Mouse (Mus musculus): ENCODE results near the gene Ubl4b.

Gene Ubl4b

DNA sequence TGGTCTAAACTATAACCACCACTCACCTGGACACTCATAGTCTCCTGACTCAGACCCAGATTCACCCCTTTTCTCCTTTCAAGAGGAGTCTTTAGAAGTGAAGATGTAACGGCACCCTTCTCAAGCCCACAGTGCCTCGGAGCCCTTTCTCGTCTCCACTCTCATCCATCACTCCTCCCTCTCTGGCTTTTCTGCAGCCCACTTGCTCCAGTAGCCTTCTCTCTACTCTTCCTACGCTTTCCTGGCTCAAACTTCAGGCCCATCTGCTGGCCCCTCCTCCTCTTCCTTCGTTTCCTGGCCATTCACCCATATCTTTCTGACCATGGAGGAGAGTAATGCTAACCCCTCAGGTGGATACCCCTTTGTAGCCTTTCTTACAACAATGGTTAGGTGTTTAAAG, 33.9 kb downstream of the Ubl4b start:
- ATAC-seq (ENCODE audit: low TSS enrichment): peak; percentile 32; the same call in 1 of the 2 replicates

- peak; percentile 77 for ATAC-seq (ENCODE audit: low TSS enrichment)
Observed at GRCm38 (mm10) chr3:107517631-107518108, 37.2 kb downstream of the Ubl4b start, which contains the start of gene Slc6a17. Gene Slc6a17 (minus strand): TSS chr3:107518018.

DNA sequence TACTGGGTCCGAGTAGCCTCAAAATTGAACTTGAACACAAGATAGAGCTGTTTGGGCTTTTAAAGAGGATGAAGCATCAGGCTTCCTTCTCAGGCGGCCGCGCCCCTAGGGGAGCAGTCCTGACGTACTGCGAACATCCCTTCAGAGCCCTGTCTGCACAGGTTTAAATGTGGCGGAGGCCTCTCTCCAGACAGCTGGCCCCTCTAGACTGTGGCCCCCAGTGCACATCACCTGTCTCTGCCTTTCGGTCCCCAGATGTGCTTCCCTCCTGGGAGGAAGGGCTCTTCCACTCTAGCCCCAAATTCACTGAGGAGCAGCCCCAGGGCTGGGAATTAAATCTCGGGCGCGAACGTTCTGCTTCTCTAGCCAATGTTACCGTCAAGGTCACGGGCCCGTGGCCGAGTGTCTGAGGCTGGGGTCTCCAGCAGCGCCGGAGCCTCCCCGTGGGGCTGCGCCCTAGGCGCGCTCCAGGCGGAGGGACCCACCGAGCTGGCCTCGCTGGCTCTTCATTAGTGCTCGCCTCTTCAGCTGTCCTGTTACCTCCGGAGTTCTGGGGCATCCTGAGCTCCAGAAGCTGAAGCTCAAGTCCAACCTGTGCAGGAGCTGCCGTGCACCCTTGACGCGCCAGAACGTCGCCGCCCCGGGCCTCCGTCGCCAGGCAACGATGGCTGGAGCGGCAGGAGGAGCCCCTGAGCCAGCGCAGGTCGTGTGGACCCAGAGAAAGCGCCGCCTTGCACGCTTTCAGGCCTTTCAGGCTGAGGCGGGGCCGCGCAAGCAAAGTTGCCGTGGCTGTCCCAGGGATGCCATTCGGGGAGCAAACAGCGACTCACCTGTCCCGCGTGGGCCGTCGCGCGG, 37.9 kb downstream of the Ubl4b start:
- ATAC-seq (ENCODE audit: low TSS enrichment): peak; percentile 58

GRCm38 (mm10) chr3:107515989-107516388, 38.9 kb downstream of the Ubl4b start:
- peak; percentile 8; the same call in 1 of the 2 replicates for ATAC-seq (ENCODE audit: low TSS enrichment)

- ATAC-seq (ENCODE audit: low TSS enrichment): no peak
Observed at GRCm38 (mm10) chr3:107511416-107511815, 43.5 kb downstream of the Ubl4b start.

DNA sequence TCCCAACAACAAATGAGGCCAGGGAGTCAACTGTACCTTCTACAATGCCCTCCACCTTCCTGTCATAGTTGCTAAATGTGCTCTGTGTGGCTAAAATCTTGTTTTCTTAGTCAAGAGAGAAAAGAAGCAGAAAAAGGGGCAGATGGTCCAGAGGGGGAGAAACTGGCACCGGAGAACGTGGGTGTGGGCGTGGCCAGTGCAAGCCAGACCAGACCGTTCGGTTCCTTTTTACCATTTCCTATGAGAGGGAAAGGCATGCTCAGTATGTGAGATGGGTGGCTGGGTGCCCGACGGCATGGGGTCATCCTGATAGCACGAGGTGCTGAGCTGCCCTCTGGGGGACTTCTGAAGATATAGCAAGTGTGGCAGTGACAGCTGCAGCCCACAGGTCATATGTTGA, 46.2 kb downstream of the Ubl4b start:
- ATAC-seq (ENCODE audit: low TSS enrichment): peak; percentile 15; the same call in 1 of the 2 replicates

GRCm38 (mm10) chr3:107507966-107508365, 46.9 kb downstream of the Ubl4b start:
- ATAC-seq (ENCODE audit: low TSS enrichment): no peak

- ATAC-seq (ENCODE audit: low TSS enrichment): no peak
Observed at GRCm38 (mm10) chr3:107506531-107506930, 48.3 kb downstream of the Ubl4b start.

GRCm38 (mm10) chr3:107505464-107506367, 49.2 kb downstream of the Ubl4b start:
- ATAC-seq (ENCODE audit: low TSS enrichment): peak; percentile 70

DNA sequence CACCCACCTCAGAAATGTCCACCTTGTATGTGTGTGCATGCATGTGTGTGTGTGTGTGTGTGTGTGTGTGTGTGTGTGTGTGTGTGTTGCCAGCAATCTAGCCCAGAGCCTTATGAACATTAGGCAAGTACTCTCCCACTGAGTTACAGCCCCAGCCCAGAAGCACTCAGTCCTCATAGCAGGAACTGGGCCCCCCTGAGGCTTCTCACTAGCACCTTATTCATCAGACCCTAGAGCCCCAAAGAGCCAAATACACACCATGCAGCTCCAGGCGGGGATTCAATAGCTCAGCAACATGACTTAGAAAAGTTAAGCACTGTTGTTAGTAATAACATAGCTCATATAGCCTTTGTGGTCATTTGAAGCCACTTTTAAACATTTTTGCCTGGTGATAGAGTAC, 50.3 kb downstream of the Ubl4b start:
- ATAC-seq (ENCODE audit: low TSS enrichment): no peak

DNA sequence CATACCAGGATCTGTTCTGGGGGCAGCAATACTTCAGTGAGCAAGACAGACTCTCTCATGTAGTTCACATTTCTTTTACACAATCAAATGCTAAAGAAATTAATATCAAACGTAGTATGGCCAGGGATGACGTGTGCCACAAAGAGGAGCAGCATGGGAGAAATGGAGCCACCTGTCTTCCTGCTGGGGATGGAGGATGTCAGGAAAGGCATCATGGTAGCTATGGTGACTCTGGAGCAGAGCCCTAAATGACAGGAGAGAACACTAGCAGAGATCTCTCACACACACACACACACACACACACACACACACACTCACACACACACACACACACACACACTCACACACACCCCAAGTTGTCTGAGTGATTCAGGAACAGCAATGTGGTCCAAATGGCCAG, 51.2 kb downstream of the Ubl4b start:
- no peak for ATAC-seq (ENCODE audit: low TSS enrichment)

Data from frontal cortex, adult (tissue).